Mouse (Mus musculus): ENCODE data around the gene Tlr8. TPM values are rescaled to one million over a fixed set of nuclear protein-coding genes. Genes with fewer than 3 reads are reported as not detected.

Tlr8 gene
- polyA plus RNA-seq, 1 experiment from 2014 or later, result not detected

GRCm38 (mm10) chrX:167207741-167208505 lies 56.2 kb downstream of the Tlr8 start:
- in situ Hi-C loops (cut with MboI; ENCODE audit: low pct_unique_long_range_greater_than_20kb), result no loop called here
- POLR2A ChIA-PET, result interaction anchor here (0.6 to 1.7 kb wide), 7 partner anchors 12 to 937 kb away, joined by 3 to 5 read pairs (median 3); no protein-coding TSS in a partner anchor
- ATAC-seq, result no peak
- no peak for DNase-seq (ENCODE audit: low read depth, low spot score)
- peaks cover 8% of the 10 kb centered on the region for H3K27me3 ChIP-seq
- TF ChIP-seq CTCF (IDR thresholded peaks at IDR 0.05), result no peak
- CTCF ChIA-PET, result interaction anchor here (1.0 kb wide), 1 partner anchor 547 kb away, joined by 3 read pairs; no protein-coding TSS in a partner anchor

- peaks cover 13% of the 10 kb centered on the region for H3K27me3 ChIP-seq
- DNase-seq (ENCODE audit: low read depth, low spot score), result no peak
- TF ChIP-seq CTCF (IDR thresholded peaks at IDR 0.05), result no peak
- in situ Hi-C loops (cut with MboI; ENCODE audit: low pct_unique_long_range_greater_than_20kb), result no loop called here
- ATAC-seq, result peak; percentile 36
- ChIA-PET CTCF (no interaction called here), POLR2A (interaction anchor here (0.7 to 1.7 kb wide), 3 partner anchors 60 to 429 kb away, joined by 3 read pairs; no protein-coding TSS in a partner anchor)
Observed at GRCm38 (mm10) chrX:167205813-167206520, 58.2 kb downstream of the Tlr8 start.

GRCm38 (mm10) chrX:167201365-167201764 lies 62.8 kb downstream of the Tlr8 start:
- ATAC-seq (no peak), DNase-seq (ENCODE audit: low read depth, low spot score) (no peak)
- ChIA-PET POLR2A (no interaction called here), CTCF (interaction anchor here (1.8 kb wide), 1 partner anchor 13 kb away, joined by 4 read pairs; no protein-coding TSS in a partner anchor)
- peaks cover 20% of the 10 kb centered on the region for H3K27me3 ChIP-seq
- in situ Hi-C loops (cut with MboI; ENCODE audit: low pct_unique_long_range_greater_than_20kb), result no loop called here
- TF ChIP-seq CTCF (IDR thresholded peaks at IDR 0.05), result no peak

- no peak for TF ChIP-seq CTCF (IDR thresholded peaks at IDR 0.05)
- no peak for DNase-seq (ENCODE audit: low read depth, low spot score)
- POLR2A ChIA-PET, result interaction anchor here (1.4 kb wide), 1 partner anchor 13 kb away, joined by 4 read pairs; no protein-coding TSS in a partner anchor
- no peak for ATAC-seq
- CTCF ChIA-PET, result interaction anchor here (0.9 to 1.2 kb wide), 2 partner anchors 28 to 29 kb away, joined by 3 read pairs; no protein-coding TSS in a partner anchor
- peaks cover 13% of the 10 kb centered on the region for H3K27me3 ChIP-seq
- in situ Hi-C loops (cut with MboI; ENCODE audit: low pct_unique_long_range_greater_than_20kb), result no loop called here
Observed at GRCm38 (mm10) chrX:167195228-167195649, 68.9 kb downstream of the Tlr8 start.

Other genes starting within 250 kb of the Tlr8 start
- gene Tmsb4x, start 55.0 kb downstream of the Tlr8 start, polyA plus RNA-seq (2021), result 1,635 TPM
- not detected for gene Tlr7, start 66.2 kb upstream of the Tlr8 start, polyA plus RNA-seq (2021)
- gene Prps2, start 118.4 kb upstream of the Tlr8 start, polyA plus RNA-seq (2021), result 52.3 TPM